Mouse (Mus musculus) left cerebral cortex, adult 2 months (tissue): Measurements from ENCODE around the gene Elp4. TPM values are rescaled to one million over a fixed set of nuclear protein-coding genes. Genes with fewer than 3 reads are reported as not detected.
A peak's percentile ranks its signal among the peaks of the same experiment; 100 is the strongest.

Source experiments
- DNase-seq, 2 experiments: peaks; one replicate each; pipeline ENCODE4 v3.0.0; 2021 to 2022; ENCODE audit warnings: low spot score in 2 of 2, mixed read lengths in 1 of 2; ENCODE audit errors: extremely low spot score in 1 of 2
- H3K27ac ChIP-seq: fragments of 200-600 bp; 2 replicates; pipeline ENCODE4 v1.8.1; 2022
- H3K4me3 ChIP-seq: fragments of 200-600 bp; 2 replicates; pipeline ENCODE4 v1.8.1; 2022
- CTCF ChIP-seq: fragments of 200-600 bp; IDR thresholded peaks from 2 replicates; pipeline ENCODE4 v1.8.1; 2022; ENCODE audit warnings: antibody characterized with exemption, mild to moderate bottlenecking, moderate library complexity
- intact Hi-C: fragments of 180-260 bp; cut with DNase I; formaldehyde crosslinking; loops from one replicate; pipeline ENCODE4 v1.15.1; 2025
- total RNA-seq, 2 experiments: library from RNA; stranded (reverse); gene quantifications; 2 replicates each; pipeline ENCODE4 v1.2.3; 2021

Gene Elp4
- total RNA-seq, 2 experiments from 2014 or later: 18.8 to 19.5 TPM

DNA sequence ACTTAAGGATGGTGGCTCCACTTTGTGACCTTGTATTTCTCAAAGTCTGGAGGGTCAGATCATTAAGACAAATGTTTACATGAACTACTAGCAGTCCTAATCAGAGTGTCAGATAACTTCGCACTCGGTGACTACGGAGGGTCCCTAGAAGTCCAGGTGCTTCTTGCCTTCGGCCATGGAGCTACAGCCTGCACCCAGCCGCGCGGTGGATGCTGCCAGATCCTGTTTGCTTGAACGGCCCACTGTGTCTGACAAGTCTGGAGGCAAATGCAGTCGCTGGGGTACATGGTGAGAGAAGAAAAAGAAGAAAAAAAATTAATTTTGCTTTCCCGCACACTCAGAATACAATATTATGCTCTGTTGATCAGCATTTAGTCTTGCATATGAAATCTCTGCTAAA, 201.8 kb downstream of the Elp4 start:
- Histone ChIP-seq H3K27ac (no peak overlapping the region), H3K4me3 (no peak overlapping the region)
- no peak for DNase-seq
- no peak for TF ChIP-seq CTCF
- intact Hi-C loops: no loop called here

DNA sequence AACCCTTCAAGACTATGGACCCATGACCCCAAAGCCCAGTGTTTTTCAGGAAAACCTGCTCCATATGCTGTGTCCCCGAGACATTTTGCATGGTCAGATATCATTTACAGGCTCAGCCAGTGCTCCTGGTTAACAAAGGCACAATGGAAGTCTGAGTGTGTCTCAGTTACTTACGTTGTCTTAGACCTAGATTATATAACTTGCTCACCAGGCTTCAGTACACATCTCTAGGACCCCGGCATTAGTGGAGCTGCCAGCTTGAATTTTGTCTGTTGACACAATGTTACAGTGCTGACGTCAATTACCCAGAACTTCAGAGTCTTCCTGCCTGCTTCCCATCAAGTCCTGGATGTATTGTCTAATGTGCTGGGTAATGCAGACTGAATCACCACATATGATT, 202.6 kb downstream of the Elp4 start:
- Histone ChIP-seq H3K27ac (no peak overlapping the region), H3K4me3 (no peak overlapping the region)
- intact Hi-C loops: no loop called here
- no peak for TF ChIP-seq CTCF
- no peak for DNase-seq

DNA sequence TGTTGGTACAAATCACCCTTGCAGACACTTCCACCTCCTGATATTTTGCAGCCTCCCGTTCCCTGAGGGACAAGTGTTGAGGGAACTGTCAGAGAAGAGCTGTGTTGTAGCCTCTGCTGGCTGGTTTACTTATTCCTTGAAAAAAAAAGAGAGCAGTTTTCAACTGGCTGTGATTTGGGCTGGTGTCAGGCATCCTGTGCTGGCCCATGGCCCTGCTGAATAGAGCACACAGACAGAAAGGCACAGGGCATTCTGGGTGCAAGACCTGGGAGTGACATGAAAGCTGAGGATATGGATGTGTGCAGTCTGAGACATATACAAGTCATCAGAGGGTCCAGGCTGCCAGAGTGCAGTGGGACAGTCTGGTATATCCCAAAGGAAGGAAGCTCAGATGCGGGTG, 205.7 kb downstream of the Elp4 start:
- Histone ChIP-seq H3K4me3 (no peak overlapping the region), H3K27ac (no peak overlapping the region)
- no peak for TF ChIP-seq CTCF
- no peak for DNase-seq
- intact Hi-C loops: no loop called here

DNA sequence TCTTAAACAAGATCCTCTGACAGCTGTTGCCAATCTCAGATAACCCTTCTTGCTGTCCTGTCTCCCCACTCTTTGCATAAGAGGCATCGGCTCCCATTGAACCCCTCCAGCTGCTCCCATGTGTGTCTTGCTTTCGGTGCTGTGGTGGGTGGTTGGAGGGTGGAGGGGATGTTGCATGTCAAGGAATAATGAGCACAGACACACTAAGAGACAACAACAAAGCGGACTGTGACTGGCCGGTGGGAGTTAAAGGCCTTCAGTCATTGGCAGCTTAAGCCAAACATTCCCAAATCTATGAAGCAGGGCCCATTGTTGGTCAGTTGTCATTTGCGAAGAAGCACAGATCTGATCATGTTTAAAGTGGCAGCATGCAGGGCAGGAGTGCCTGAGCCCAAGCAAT, 206.6 kb downstream of the Elp4 start:
- Histone ChIP-seq H3K27ac (no peak overlapping the region), H3K4me3 (no peak overlapping the region)
- no peak for TF ChIP-seq CTCF
- DNase-seq: no peak
- intact Hi-C loops: no loop called here

DNA sequence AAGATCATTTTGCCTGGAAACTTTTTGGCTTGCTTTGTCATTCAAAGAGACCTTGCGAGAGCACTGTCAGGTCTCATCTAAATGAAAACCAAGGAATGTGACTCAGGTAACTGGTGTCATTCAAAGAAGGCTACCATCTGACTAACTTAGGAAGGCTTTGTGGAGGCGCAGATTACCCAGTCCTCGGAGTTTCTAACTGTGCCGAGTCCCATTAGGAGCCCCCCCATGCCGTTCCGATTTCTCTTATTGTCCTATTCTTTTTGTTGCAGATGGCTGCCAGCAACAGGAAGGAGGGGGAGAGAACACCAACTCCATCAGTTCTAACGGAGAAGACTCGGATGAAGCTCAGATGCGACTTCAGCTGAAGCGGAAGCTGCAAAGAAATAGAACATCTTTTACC, 213.1 kb downstream of the Elp4 start:
- no peak for DNase-seq
- intact Hi-C loops: loop anchor here (2.0 kb wide), 1 partner anchor 216 kb away; no protein-coding TSS in a partner anchor
- Histone ChIP-seq H3K27ac (no peak overlapping the region), H3K4me3 (no peak overlapping the region)
- no peak for TF ChIP-seq CTCF

DNA sequence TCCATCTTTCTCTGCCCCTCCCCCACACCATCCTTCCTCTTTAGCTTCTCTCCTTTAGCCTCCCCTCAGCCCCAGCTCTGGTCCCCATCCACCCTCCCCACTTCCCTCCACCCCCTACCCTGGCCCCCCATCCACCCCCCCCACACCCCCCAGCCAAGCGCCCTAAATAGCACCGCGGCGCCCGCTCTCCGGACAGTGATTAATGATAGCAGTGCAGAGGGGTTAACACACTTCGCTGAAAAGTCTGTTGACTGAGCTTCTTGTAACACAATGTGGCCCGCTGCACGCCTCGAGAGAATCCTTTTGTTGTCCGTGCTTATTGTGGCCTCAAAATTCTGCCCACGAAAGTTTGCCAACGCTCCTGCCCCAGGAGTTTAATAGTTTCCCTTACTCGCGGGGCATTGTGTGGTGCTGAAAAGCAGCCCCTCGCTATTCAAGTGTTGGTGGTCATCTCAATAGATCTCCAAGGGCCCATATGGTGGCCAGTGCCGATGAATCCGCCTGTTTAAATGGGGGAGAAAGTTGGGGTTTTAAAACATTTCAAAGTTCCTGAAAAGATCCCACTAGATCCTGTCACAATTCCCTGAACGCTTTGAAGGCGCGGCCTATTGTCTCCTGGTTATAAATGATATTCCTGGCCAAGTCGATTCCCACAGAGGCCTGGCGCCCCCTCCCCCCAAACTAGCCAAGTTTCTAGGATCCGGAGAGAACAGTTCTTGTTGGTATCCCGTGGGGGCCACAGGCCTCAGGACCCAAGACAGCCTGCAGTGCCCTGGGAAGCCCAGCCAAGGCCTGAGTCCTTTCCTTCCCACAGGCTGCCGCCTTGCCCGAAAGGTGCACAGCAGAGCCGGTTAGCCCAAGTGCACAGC, 214.4 kb downstream of the Elp4 start:
- intact Hi-C loops: loop anchor here (2.0 to 5.0 kb wide), 3 partner anchors 112 to 563 kb away; partner anchors contain the start of gene Wt1
- no peak overlapping the region for H3K27ac ChIP-seq
- H3K4me3 ChIP-seq: no peak overlapping the region
- no peak for DNase-seq
- no peak for TF ChIP-seq CTCF

DNA sequence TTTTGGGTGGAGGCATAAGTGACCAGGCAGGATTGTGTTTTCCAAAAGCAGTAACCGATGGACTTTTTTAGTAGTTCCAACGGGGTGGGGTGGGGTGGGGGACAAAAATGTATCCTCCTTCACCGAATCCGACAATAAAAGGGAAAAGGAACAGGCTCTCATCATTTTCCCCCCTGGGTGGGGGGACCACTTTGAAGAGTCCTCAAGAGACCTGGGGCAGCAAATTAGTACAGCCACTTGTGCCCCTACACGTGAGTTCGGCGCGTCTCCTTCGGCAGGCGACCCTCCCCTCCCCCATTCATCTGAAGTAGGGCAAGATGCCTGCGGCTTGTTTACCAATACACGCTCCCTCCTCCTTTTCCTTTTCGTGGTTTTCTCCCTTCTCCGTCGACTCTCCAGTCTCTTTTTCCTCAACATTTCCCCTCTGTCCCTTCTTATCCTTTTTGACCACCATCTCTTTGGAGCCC, 215.0 kb downstream of the Elp4 start:
- peak overlapping the region; percentile 28; the same call in 1 of the 2 replicates for H3K4me3 ChIP-seq
- intact Hi-C loops: loop anchor here (5.0 kb wide), 2 partner anchors 113 to 562 kb away; partner anchors contain the start of gene Wt1
- TF ChIP-seq CTCF: no peak
- DNase-seq: no peak
- peak overlapping the region; percentile 7; the same call in 1 of the 2 replicates for H3K27ac ChIP-seq

DNA sequence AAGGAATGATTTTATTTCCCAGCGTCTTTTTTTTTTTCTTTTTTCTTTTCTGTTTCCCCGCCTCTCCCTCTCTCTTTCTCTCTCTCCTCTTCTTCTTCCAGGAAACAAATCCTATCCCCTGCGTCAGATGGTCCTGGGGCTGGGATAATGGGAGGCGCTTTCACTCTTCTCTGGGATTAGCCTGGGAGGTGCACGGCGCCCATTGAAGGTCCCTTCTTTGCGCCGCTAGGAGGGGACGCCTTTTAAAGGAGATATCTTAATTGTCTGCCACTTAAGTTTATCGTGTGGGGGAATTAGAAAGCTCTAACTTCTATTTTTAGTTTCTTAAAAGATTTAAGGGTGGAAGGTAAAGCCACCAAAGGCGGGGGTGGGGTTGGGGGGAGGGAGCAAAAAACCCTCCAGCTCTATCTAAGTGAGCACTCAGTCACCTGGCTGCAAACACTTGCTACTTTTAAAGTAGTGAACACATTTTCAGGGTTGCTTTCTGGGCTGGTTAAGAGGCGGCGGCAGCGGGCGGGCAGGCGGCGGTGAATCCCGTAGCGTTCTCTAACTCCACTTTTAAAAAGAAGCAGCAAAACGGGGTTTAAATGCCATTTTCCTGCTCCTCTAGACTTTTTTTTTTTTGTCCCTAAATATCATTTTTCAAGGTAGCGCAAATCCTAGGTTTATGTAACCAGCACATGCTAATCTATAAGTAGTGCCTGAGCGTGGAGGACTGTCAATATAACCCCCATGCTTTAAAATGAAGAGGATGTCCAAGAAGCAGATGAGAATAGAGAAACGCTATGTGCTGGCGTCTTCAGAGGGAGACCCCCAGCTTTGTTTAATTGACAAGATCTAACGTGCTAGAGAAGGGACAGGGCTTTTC, 215.7 kb downstream of the Elp4 start:
- DNase-seq: no peak
- TF ChIP-seq CTCF: no peak; the same call in 1 of the 2 replicates
- Histone ChIP-seq H3K4me3 (peak overlapping the region; percentile 28), H3K27ac (peak overlapping the region; percentile 7; the same call in 1 of the 2 replicates)
- intact Hi-C loops: loop anchor here (5.0 kb wide), 2 partner anchors 114 to 561 kb away; partner anchors contain the start of gene Wt1

DNA sequence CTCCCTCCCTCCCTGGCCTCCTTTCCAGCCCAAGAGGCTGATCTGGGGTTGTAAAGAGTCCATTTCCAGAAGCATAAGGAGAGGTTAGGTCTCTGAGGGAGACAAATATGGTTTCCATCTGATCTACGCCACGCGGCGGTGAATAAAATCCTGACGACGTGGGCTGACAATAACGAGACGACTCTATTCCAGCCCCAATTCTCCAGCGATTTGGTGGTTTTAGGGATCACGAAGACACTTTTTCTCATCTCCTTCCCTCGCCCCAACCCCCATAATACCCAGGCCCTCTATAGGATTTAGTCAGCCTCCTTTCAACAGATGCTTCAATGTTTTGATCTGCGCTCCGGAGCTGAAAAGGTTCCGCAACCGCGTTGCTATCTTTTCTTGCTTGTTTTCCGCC, 216.4 kb downstream of the Elp4 start:
- H3K27ac ChIP-seq: no peak overlapping the region; the same call in 1 of the 2 replicates
- TF ChIP-seq CTCF: no peak
- intact Hi-C loops: loop anchor here (5.0 kb wide), 2 partner anchors 114 to 561 kb away; partner anchors contain the start of gene Wt1

DNA sequence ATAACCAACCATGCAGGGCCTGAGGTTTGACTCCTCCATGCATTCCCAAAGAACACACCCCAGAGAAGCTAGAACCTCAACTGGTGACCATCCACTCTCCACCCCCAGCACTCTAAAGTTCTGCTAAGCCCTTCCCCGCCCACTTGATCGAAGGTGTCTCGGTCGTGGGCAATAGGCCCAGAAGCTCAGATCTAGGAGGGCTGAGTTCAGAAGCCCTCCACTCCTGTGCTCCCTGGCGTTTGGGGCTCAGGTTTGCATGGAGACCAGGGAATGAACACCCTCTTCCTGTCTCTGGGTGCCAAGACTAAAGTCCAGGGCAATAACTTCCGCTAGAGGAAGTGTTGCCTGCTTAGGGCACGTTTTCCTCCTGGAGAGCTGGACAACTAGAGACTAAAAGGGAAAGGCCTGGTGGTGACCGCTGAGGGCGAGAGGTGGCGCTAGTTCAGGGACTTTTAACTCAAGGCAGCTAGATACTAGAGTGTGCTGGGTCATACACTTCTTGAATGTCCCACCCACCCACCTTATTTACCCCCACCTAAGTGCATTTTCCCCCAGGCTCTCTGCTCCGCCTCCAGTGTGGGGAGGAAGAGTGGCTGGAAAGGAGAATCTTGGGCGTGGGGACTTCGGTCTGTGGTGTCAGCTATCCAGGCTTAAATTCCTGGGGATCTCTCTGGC, 216.9 kb downstream of the Elp4 start:
- no peak for DNase-seq
- peak; percentile 28 for TF ChIP-seq CTCF
- no peak overlapping the region; the same call in 1 of the 2 replicates for H3K27ac ChIP-seq
- intact Hi-C loops: loop anchor here (5.0 kb wide), 2 partner anchors 115 to 560 kb away; partner anchors contain the start of gene Wt1
- peak overlapping the region; percentile 28 for H3K4me3 ChIP-seq

More for the DNA sequence above, 216.4 kb downstream of the Elp4 start:
- DNase-seq: no peak
- H3K4me3 ChIP-seq: peak overlapping the region; percentile 28
